ENCODE assay signal across 16 mouse cellular contexts in the genomic region with DNA sequence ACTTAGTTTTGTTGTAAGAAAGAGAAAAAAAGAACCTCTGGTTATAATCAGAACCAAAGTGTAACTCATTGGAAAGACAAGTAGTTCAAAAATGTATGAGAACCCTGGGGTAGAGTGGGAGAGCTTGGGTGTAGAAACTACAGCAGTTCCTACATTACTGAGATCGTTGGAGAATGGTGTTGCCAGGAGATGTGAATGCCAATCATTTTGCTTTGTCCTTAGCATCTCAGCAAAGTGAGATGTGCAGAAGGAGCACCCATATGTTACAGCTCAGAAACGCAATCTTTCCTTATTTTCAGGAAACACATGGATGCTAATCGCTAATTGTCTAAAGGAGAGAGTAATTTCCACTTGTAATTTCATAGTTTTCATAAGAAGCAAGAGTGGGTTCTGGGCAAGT.
DNase-seq lines count a peak whose midpoint lies in the region; ATAC-seq and TF ChIP-seq lines count a peak whose summit lies in the region.
"Had no signal": no experiment of that assay in that cellular context is flagged by ENCODE, and none has a peak within 500 bp of the region (broad histone marks: within the 10 kb centered on the region; RNA-seq: fewer than 3 reads in every experiment).

No protein-coding gene starts in this region.

- H3K9me3 ChIP-seq in forebrain, postnatal 0 days (ENCODE audit: low read length), result no peaks in the 10 kb centered on the region
- H3K9me3 ChIP-seq: embryonic facial prominence, embryonic 10.5 days; heart, embryonic 12.5 days had no signal

- no peaks in the 10 kb centered on the region for H3K27me3 ChIP-seq in forebrain, postnatal 0 days (ENCODE audit: insufficient read depth, low read length)
- H3K27me3 ChIP-seq: heart, embryonic 12.5 days had no signal

- H3K4me3 ChIP-seq in forebrain, postnatal 0 days (ENCODE audit: low read depth, low read length), result no peak overlapping the region
- H3K4me3 ChIP-seq: embryonic facial prominence, embryonic 10.5 days; heart, embryonic 12.5 days had no signal

- H3K4me2 ChIP-seq in forebrain, postnatal 0 days (ENCODE audit: low read depth), result no peak overlapping the region
- H3K4me2 ChIP-seq: heart, embryonic 12.5 days had no signal

- H3K4me1 ChIP-seq in forebrain, postnatal 0 days (ENCODE audit: insufficient read depth), result no peaks in the 10 kb centered on the region; the same call in none of the 2 replicates
- H3K4me1 ChIP-seq: embryonic facial prominence, embryonic 10.5 days; heart, embryonic 12.5 days had no signal

- H3K9ac ChIP-seq in forebrain, postnatal 0 days, result no peak overlapping the region
- H3K9ac ChIP-seq: heart, embryonic 12.5 days; liver, postnatal 0 days had no signal

- no peaks in the 10 kb centered on the region for H3K36me3 ChIP-seq in forebrain, postnatal 0 days (ENCODE audit: insufficient read depth)
- H3K36me3 ChIP-seq: embryonic facial prominence, embryonic 10.5 days; heart, embryonic 12.5 days had no signal

- H3K27ac ChIP-seq in forebrain, postnatal 0 days (ENCODE audit: low read depth, low read length), result peak overlapping the region; percentile 64
- H3K27ac ChIP-seq: embryonic facial prominence, embryonic 10.5 days; hindbrain, postnatal 0 days; kidney, postnatal 0 days had no signal

- peak; percentile 33 to 63 for DNase-seq in layer of hippocampus, adult 18-20 months (ENCODE audit: low spot score in 2 of 2)
- no peak for DNase-seq in layer of hippocampus, postnatal 25 days (ENCODE audit: extremely low spot score in 1 of 2, low spot score in 1 of 2)
- peak; percentile 29 to 53 for DNase-seq in right cerebral cortex, adult 2 months (ENCODE audit: low spot score in 2 of 2)
- DNase-seq in right cerebral cortex, postnatal 4 days, result no peak
- peak; percentile 79 for DNase-seq in forebrain, postnatal 0 days
- peak; percentile 82 for DNase-seq in telencephalon, adult 2 months (ENCODE audit: low read depth, low spot score)
- no peak for DNase-seq in heart, adult 8-10 months (ENCODE audit: low spot score)
- DNase-seq: adrenal gland, postnatal 36 days; kidney, adult 11 months; liver; liver, postnatal 0 days; thymus, postnatal 36 days had no signal

- no peak for TF ChIP-seq CTCF in forebrain, postnatal 0 days (IDR thresholded peaks at IDR 0.05; ENCODE audit: low read depth)

- WGBS in forebrain, postnatal 0 days, result 34% methylated on average over 3 of the region's 3 CpGs

- ATAC-seq in forebrain, postnatal 0 days, result peak; percentile 91
- ATAC-seq: liver, postnatal 0 days had no signal

Comparison
In these comparisons a context has a peak if more than half of its experiments do, and no peak if none do; other contexts are left out.
1. DNase-seq: peak in layer of hippocampus, adult 18-20 months (2 of 2), right cerebral cortex, adult 2 months (2 of 2), forebrain, postnatal 0 days (single experiment) and telencephalon, adult 2 months (single experiment); none in layer of hippocampus, postnatal 25 days (0 of 2), right cerebral cortex, postnatal 4 days (single experiment) and heart, adult 8-10 months (single experiment).